Mouse (Mus musculus) embryonic facial prominence, embryonic 15.5 days (tissue): ENCODE measurements around the gene Mfsd6. TPM values are rescaled to one million over a fixed set of nuclear protein-coding genes. Genes with fewer than 3 reads are reported as not detected.
A peak's percentile ranks its signal among the peaks of the same experiment; 100 is the strongest.

Experiments
- ATAC-seq: fragments of 200-750 bp; cut with Nextera tagmentation; 2 replicates; pipeline ENCODE4 v1.8.0; 2017; ENCODE audit warnings: low read depth, moderate TSS enrichment; ENCODE audit not compliant: insufficient number of reproducible peaks, low FRiP score, low TSS enrichment
- H3K27ac ChIP-seq: fragments of 300-500 bp; sonication (generic); replicated peaks from 2 replicates; pipeline ENCODE4 v1.5.1; 2015; ENCODE audit warnings: mild to moderate bottlenecking, inconsistent platforms
- H3K27me3 ChIP-seq: fragments of 300-500 bp; sonication (generic); 2 replicates; pipeline ENCODE4 v1.6.1; 2015; ENCODE audit warnings: inconsistent platforms
- H3K36me3 ChIP-seq: fragments of 300-500 bp; sonication (generic); 2 replicates; pipeline ENCODE4 v1.6.1; 2015; ENCODE audit warnings: mild to moderate bottlenecking, inconsistent platforms
- H3K4me1 ChIP-seq: fragments of 300-500 bp; sonication (generic); 2 replicates; pipeline ENCODE4 v1.6.1; 2015; ENCODE audit warnings: inconsistent platforms
- H3K4me2 ChIP-seq: fragments of 300-500 bp; sonication (generic); replicated peaks from 2 replicates; pipeline ENCODE4 v1.6.1; 2015; ENCODE audit warnings: mild to moderate bottlenecking, inconsistent platforms
- H3K4me3 ChIP-seq: fragments of 300-500 bp; sonication (generic); replicated peaks from 2 replicates; pipeline ENCODE4 v1.5.1; 2015; ENCODE audit warnings: mild to moderate bottlenecking, inconsistent platforms
- H3K9ac ChIP-seq: fragments of 300-500 bp; sonication (generic); 2 replicates; pipeline ENCODE4 v1.6.1; 2015; ENCODE audit warnings: inconsistent platforms
- H3K9me3 ChIP-seq: fragments of 300-500 bp; sonication (generic); replicated peaks from 2 replicates; pipeline ENCODE4 v1.6.1; 2016; ENCODE audit warnings: inconsistent platforms
- WGBS: fragments of 180-500 bp; shearing (Covaris S2); methylation state at CpG from one replicate; pipeline ENCODE4 v1.1.7; 2015; 5-methylcytosine and 5-hydroxymethylcytosine counted together
- polyA plus RNA-seq: library from polyadenylated mRNA; unstranded; fragments of >200 nt; fragmentation: Nextera tagmentation; extraction: Ambion mirVana; gene quantifications from 2 replicates; pipeline ENCODE4 v1.2.1, GENCODE M21; 2015

Mfsd6 gene
- polyA plus RNA-seq, 1 experiment from 2014 or later = 5.6 TPM

GRCm38 (mm10) chr1:52638101-52638500, 89.2 kb downstream of the Mfsd6 start:
- Histone ChIP-seq H3K4me1 (no peaks in the 10 kb centered on the region), H3K4me2 (no peak overlapping the region), H3K9me3 (no peaks in the 10 kb centered on the region), H3K27ac (no peak overlapping the region), H3K9ac (no peak overlapping the region), H3K27me3 (no peaks in the 10 kb centered on the region), H3K36me3 (peaks cover 18% of the 10 kb centered on the region), H3K4me3 (no peak overlapping the region)
- WGBS = 90% methylated on average over 2 of the region's 2 CpGs
- ATAC-seq = no peak

GRCm38 (mm10) chr1:52635932-52636331, 91.3 kb downstream of the Mfsd6 start:
- H3K27ac ChIP-seq = no peak overlapping the region
- ATAC-seq = no peak
- H3K36me3 ChIP-seq = peaks cover 16% of the 10 kb centered on the region
- 77% methylated on average over 3 of the region's 3 CpGs for WGBS
- peaks cover 11% of the 10 kb centered on the region for H3K4me1 ChIP-seq
- no peak overlapping the region for H3K9ac ChIP-seq
- no peak overlapping the region for H3K4me3 ChIP-seq
- H3K9me3 ChIP-seq = no peaks in the 10 kb centered on the region
- no peak overlapping the region for H3K4me2 ChIP-seq
- no peaks in the 10 kb centered on the region for H3K27me3 ChIP-seq

DNA sequence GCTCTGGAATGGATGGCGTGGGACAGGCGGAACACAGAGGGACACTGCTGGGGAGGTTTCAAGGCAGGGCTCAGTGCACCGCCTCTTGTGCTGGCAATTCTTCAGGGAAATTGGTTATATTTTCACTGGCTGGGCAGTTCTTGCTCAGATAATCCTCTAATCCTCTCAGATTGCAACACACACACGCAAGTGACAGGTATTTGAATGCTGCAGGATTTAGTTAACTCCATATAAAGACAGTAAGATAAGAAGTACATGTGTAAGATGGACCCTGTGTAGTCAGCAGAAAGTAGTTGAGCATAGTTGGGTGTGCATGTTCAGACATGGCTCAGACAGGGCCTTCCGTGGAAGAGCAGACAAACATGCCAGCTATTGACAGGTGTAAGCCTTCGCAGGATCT, 93.0 kb downstream of the Mfsd6 start:
- ATAC-seq = no peak
- no peaks in the 10 kb centered on the region for H3K9me3 ChIP-seq
- no peak overlapping the region for H3K9ac ChIP-seq
- H3K4me3 ChIP-seq = no peak overlapping the region
- 0 out of 2 replicates have a peak overlapping the region, but pooled peaks have one; percentile 51 for H3K27ac ChIP-seq
- peaks cover 11% of the 10 kb centered on the region for H3K4me1 ChIP-seq
- H3K27me3 ChIP-seq = no peaks in the 10 kb centered on the region
- WGBS = 75% methylated on average over 6 of the region's 6 CpGs
- no peak overlapping the region for H3K4me2 ChIP-seq
- peaks cover 1% of the 10 kb centered on the region; the same call in 1 of the 2 replicates for H3K36me3 ChIP-seq

DNA sequence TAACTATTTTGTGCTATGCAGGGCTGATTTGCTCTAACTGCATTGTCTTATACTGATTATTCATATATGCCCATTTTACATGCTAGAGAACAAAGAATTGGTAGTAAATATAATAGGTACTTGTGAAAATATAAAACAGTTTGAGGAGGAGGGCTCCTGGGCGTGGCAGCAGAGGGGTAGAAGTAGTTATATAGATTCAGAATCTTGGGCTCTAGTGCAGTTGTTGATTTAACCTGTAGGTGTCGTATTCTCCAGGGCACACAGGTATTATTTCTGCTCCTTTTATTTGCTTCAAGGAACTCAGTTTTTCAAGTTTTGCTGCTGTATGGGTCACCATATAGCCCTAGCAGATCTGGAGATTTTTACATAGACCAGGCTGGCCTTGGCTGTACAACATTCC, 95.7 kb downstream of the Mfsd6 start:
- H3K4me3 ChIP-seq = peak overlapping the region; percentile 84
- H3K36me3 ChIP-seq = no peaks in the 10 kb centered on the region
- H3K9ac ChIP-seq = 0 out of 2 replicates have a peak overlapping the region, but pooled peaks have one; percentile 67
- peaks cover 11% of the 10 kb centered on the region for H3K4me1 ChIP-seq
- no peak overlapping the region for H3K27ac ChIP-seq
- peak overlapping the region; percentile 50 for H3K4me2 ChIP-seq
- no peaks in the 10 kb centered on the region for H3K9me3 ChIP-seq
- 66% methylated on average over 2 of the region's 2 CpGs for WGBS
- no peaks in the 10 kb centered on the region for H3K27me3 ChIP-seq
- ATAC-seq = no peak

GRCm38 (mm10) chr1:52630937-52631299, 96.3 kb downstream of the Mfsd6 start:
- peak overlapping the region; percentile 67 for H3K9ac ChIP-seq
- H3K4me2 ChIP-seq = peak overlapping the region; percentile 50
- H3K4me3 ChIP-seq = peak overlapping the region; percentile 84
- no peaks in the 10 kb centered on the region for H3K36me3 ChIP-seq
- H3K9me3 ChIP-seq = no peaks in the 10 kb centered on the region
- WGBS = 2% methylated on average over 6 of the region's 6 CpGs
- H3K27me3 ChIP-seq = no peaks in the 10 kb centered on the region
- peaks cover 11% of the 10 kb centered on the region for H3K4me1 ChIP-seq
- H3K27ac ChIP-seq = peak overlapping the region; percentile 84
- ATAC-seq = peak; percentile 59

DNA sequence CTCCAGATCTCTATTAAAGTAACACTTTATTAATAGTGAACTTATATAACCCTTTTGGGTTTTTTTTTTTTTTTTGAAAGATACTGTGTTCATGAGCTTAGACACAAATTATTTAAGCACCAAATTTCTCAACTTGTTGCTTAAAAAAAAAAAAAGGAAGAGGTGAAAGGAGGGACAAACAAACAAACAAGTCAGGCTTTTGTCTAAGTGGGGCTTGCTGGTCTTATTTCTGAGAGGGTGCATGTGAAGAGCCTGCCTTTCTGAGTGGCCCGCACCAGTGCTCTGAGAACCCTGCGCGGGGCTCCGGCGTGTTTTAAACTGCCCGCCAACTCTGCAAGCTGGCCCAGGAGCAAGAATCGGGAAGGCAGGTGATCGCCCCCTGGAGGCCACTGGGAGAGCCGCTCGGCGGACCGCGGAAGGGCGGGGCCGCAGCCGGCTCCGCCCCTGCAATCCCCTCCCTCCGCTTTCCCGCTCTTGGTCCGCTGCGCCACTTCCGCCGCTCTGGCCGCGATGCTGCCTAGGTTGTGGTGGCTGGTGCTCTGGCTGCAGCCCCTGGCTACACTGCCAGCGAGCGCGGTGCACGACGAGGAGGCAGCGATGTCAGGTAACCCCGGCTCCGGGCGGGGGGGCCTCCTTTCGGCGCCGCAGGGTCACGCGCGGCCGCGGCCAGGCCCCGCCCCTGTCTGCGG, 96.9 kb downstream of the Mfsd6 start, which contains the start of gene Nemp2:
Gene Nemp2, plus strand, starts transcription at position 456 of the 689 bp plus-strand sequence.
- H3K4me1 ChIP-seq = peaks cover 11% of the 10 kb centered on the region

DNA sequence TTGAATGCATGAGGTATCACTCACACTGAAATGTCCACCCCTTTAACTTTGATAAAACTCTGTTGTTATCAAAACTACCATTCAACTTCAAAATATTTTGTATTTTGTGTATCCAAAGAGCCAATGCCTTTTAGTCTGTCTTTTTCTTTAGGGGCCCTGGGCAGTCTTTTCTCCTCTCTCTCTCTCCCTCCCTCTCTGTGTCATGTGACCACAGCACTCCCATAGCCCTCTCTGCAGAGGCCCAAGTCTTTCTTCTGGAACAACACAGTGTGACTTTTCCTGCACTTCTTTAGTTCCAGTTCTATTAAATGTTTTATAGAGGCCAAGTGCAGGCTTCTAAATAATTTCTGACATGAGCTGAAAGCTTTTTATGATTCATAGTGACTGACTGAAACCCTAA, 106.8 kb downstream of the Mfsd6 start:
- Histone ChIP-seq H3K27ac (no peak overlapping the region), H3K9me3 (no peaks in the 10 kb centered on the region), H3K4me2 (no peak overlapping the region), H3K27me3 (no peaks in the 10 kb centered on the region), H3K4me1 (no peaks in the 10 kb centered on the region), H3K4me3 (no peak overlapping the region), H3K36me3 (no peaks in the 10 kb centered on the region), H3K9ac (no peak overlapping the region)
- ATAC-seq = no peak

More for the DNA sequence above, 96.9 kb downstream of the Mfsd6 start, which contains the start of gene Nemp2:
- Histone ChIP-seq H3K27ac (peak within 1 kb of the TSS; percentile 84), H3K9ac (peak within 1 kb of the TSS; percentile 67), H3K36me3 (no peaks in the 10 kb centered on the region), H3K4me2 (peak within 1 kb of the TSS; percentile 50), H3K4me3 (peak within 1 kb of the TSS; percentile 84), H3K9me3 (no peaks in the 10 kb centered on the region), H3K27me3 (no peaks in the 10 kb centered on the region)
- WGBS = 0% methylated on average over 44 of the region's 44 CpGs
- ATAC-seq = peak; percentile 89

DNA sequence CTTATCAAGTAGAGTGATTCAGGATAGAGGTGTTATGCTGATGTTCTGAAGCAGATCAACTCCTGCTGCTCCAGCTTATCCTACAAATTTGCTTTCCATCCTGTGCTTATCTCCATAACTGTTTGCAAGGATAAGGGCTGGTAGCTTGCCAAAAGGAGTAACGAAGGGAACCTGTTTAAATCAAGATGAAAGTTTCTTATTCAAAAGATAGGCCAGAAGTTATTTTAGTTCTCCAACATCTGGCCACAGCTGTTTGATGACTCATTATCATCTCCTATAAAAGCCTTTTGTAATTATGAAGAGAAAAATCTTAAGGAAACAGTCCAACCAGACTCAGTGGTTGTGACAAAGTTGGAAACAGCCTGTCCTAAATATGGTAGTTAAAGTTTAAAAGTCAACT, 109.0 kb downstream of the Mfsd6 start:
- Histone ChIP-seq H3K27ac (no peak overlapping the region), H3K4me1 (no peaks in the 10 kb centered on the region), H3K36me3 (no peaks in the 10 kb centered on the region), H3K9me3 (no peaks in the 10 kb centered on the region), H3K9ac (no peak overlapping the region), H3K27me3 (no peaks in the 10 kb centered on the region), H3K4me2 (no peak overlapping the region), H3K4me3 (no peak overlapping the region)
- 65% methylated on average over 1 of the region's 1 CpGs for WGBS
- no peak for ATAC-seq

DNA sequence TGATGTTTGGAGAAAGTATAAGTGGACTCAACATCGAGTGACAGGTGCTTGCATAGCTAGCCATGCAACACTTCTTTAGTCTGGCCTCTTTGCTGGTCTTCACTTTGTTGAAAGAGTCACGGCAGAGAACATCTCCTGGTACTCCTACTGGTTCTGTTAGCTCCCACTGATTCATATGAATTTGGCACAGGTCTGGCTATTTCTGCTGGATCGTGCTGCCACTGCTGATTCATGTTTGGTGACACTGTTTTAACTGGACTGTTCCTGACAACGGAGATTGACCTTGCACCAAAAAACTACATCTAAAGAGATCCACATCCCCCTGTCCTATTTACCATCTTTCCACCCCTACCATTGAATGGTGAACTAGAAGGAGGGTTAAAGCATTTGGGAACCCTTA, 118.8 kb downstream of the Mfsd6 start:
- Histone ChIP-seq H3K4me2 (no peak overlapping the region), H3K9ac (no peak overlapping the region), H3K27me3 (no peaks in the 10 kb centered on the region), H3K9me3 (no peaks in the 10 kb centered on the region), H3K27ac (no peak overlapping the region), H3K4me3 (no peak overlapping the region), H3K4me1 (no peaks in the 10 kb centered on the region), H3K36me3 (no peaks in the 10 kb centered on the region)
- WGBS = 88% methylated on average over 4 of the region's 4 CpGs
- no peak for ATAC-seq

- WGBS = 75% methylated on average over 1 of the region's 1 CpGs
- no peak for ATAC-seq
- H3K27ac ChIP-seq = no peak overlapping the region
Measured at GRCm38 (mm10) chr1:52607700-52608099, 119.6 kb downstream of the Mfsd6 start.

More at GRCm38 (mm10) chr1:52607700-52608099, 119.6 kb downstream of the Mfsd6 start:
- Histone ChIP-seq H3K27me3 (no peaks in the 10 kb centered on the region), H3K4me1 (no peaks in the 10 kb centered on the region), H3K9me3 (no peaks in the 10 kb centered on the region), H3K36me3 (no peaks in the 10 kb centered on the region), H3K4me2 (no peak overlapping the region), H3K4me3 (no peak overlapping the region), H3K9ac (no peak overlapping the region)
